Mouse (Mus musculus) frontal cortex, postnatal 25 days (tissue): ENCODE data around the gene Limk1.

ENCODE experiments used
- DNase-seq, 2 experiments: peaks; one replicate each; pipeline ENCODE4 v3.0.0; 2022; ENCODE audit warnings: low spot score in 2 of 2

The Limk1 gene

DNA sequence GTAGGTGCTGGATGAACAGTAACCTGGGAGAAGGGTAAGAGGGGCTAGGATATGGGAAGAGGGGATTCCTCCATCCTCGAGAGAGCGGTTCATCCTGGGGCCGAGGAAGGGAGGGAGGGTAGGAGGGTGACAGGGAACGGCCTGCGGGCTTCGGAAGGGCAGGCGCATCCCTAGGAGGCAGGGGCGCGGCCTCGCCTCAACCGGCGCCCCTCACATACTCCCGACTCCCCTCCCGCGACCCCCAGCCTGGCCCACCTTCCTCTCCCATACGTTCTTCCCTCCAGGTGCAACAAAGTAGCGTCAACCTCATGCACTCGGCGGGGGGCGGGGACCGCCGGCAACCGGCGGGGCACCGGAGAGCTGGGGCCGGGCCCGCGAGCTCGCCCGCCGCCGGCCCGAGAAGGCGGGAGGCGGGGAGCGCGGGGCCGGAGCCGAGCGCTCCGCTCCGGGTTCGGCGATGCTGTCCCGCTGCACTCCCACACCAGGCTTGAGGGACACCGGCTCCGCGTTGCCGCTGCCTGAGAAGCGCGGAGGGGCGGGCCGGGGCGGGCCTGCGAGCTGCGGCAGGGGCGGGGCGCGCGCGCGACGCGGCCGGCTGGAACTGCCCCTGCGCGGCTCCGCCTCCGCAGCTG, at the start of gene Limk1:
TSS of gene Limk1 (minus strand) at position 513 of the 632 bp plus-strand sequence.
- DNase-seq = no peak

- no peak for DNase-seq
Measured at GRCm38 (mm10) chr5:134734920-134735319, 46.5 kb upstream of the Limk1 start.

GRCm38 (mm10) chr5:134734072-134734471, 45.7 kb upstream of the Limk1 start:
- no peak for DNase-seq

GRCm38 (mm10) chr5:134733241-134733640, 44.8 kb upstream of the Limk1 start:
- no peak for DNase-seq

GRCm38 (mm10) chr5:134729124-134729523, 40.7 kb upstream of the Limk1 start:
- DNase-seq = no peak

GRCm38 (mm10) chr5:134728535-134728934, 40.1 kb upstream of the Limk1 start:
- DNase-seq = no peak

DNA sequence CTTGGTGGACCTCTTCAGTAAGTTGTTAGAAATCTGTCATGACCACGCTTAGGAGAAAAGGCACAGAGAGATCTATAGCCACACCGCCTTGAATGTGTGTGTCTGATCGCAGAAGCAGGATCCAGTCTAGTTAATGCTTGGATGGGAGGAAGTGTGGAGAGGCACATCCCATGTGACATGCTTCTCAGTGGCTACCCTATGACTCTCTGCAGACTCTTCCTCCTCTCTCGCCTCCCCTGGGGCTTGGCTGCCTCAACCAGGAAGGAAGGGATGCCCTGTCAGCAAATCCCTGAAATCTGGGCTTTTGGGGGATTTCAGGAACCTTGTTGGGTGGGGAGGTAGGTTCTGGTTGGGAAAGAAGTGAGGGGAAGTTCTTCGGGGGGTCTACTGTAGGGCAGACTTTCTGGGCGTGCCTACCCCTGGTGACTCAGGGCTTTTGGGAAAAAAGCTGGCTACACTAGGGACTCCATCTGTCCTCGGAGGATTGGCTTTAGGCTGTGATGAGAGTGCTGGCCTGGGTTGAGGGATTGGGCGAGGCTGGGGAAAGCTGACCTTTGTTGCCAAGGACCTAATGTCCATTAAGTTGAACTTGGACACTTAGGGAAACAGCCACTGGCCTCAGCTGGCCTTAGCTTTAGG, 38.7 kb upstream of the Limk1 start:
- no peak for DNase-seq

GRCm38 (mm10) chr5:134725299-134725698, 36.9 kb upstream of the Limk1 start:
- no peak for DNase-seq

DNA sequence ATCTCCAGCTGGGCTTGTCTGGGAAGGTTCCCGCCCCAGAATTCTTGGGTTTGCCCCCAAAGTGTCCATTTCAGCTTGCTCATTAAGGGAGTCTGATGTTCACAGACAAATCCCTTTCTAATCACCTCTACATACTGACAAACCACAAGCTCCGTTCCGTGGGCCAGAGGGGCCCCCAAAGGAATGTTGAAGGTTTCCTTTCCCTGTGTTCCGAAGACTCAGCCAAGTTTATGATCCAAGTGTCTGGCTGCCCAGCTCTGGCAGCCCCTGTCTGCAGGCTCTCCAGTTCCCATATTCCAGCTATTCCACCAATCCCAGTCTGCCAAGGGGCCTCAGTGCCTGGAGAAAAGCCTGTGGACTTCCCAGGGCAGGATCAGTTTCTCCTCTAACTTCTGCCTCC, 31.7 kb upstream of the Limk1 start:
- DNase-seq = no peak

GRCm38 (mm10) chr5:134711076-134711475, 22.7 kb upstream of the Limk1 start:
- no peak for DNase-seq

DNA sequence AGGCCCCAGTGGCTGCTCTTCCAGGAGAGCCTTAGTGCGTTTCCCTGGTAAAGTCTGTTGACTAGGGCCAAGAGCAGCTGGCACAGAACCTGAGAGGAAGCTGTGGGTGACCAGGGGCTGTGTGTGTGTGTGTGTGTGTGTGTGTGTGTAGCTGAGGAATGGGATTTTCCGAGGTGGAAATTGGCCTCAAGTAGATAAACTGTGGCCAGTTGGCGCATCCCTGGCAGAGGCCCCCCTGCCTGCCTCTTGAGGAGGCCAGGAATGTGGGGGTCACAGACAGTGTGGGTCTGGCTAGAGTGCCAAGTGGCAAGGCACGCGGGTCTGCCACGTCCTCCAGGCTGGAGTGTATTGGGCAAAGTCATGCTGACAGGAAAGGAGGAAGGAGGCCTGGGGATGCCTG, 20.9 kb upstream of the Limk1 start:
- no peak for DNase-seq

DNA sequence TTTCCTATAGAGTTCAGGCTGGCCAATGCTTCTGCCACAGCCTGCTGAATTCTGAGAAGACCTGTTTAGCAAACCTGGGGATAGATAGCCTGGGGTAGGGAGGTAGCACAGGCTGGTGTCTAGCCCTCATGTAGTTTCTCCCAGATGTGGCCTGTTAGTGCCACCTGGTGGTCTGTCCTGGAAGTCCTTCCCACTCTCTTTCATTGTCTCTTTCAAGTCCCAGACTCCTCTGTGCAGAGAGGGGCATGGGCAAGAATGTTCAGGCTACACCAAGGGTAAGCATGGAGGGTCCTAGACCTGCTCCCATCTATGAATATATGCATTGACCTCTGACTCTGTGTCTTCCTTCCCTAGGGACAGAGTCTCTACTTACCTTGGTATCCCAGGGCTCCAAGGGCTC, 15.8 kb upstream of the Limk1 start:
- DNase-seq = peak; percentile 67 to 76

GRCm38 (mm10) chr5:134695539-134695938, 7.1 kb upstream of the Limk1 start:
- no peak for DNase-seq

DNA sequence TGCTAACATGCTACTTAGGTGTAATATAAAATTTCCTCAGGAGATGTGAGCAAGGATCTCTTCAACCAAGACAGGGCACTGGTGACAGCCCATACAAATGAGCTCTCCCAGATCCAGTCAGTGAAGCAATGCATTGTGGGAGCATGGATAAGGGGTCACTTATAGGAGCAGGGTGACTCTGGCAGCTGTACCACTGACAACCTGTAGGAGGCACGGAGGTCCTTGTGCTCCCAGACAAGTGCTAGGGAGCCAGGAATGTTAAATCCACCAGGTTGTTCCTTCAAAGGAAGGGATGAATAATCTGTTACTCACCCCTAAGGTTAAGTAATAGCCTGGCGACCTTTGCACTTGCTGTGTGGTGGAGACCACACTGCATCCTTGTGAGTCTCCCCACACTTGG, 6.7 kb upstream of the Limk1 start:
- no peak for DNase-seq

GRCm38 (mm10) chr5:134692704-134693103, 4.3 kb upstream of the Limk1 start:
- DNase-seq = no peak

DNA sequence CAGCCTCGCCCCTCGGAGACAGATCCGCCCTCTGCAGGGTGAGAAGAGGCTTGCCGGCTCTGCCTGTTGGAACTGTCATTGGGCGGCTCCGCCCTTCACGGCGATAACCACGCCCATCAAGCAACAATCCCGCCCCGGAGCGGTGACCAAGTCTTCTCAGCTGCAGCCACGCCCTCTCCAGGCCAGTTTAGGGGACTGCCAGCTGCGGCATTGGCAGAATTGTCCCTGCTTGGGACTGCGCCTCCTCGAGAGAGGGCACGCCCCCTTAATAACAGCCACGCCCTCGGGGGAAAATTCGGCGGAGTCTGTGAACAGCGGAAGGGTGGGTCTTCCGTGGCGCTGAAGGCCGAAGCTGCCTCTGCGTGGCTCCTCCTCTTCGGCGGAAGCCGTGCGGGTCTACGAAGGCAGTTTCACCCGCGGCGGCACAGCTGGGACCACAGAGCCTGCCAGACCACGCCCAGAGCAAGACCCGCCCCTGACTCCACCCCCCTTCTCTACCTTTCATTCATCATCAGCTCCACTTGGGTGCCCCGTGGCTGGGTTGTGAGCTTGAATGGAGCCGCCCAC, 403 bp upstream of the Limk1 start:
- DNase-seq = peak; percentile 95 to 97

DNA sequence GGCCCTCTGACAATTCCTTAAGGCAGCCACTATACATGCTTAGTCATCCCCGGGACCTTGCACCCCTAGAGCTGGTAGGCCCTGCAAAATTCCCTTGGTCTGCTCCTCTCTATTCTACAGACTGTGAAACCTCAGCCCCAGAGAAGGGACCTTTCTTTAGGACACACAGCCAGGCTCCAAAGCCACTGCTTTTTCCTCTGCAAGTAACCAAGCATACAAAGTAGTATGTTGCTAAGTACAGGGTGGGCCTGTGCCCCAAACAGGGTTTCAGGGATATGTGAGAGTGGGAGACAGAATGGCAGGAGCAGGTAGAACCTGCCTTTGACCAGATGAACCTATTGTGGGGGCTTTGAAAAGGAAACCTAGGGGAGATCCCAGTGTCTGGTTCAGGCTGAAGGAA, 1.2 kb downstream of the Limk1 start:
- no peak for DNase-seq

GRCm38 (mm10) chr5:134686541-134686940, 1.9 kb downstream of the Limk1 start:
- no peak for DNase-seq

GRCm38 (mm10) chr5:134684398-134684797, 4.0 kb downstream of the Limk1 start:
- no peak for DNase-seq

DNA sequence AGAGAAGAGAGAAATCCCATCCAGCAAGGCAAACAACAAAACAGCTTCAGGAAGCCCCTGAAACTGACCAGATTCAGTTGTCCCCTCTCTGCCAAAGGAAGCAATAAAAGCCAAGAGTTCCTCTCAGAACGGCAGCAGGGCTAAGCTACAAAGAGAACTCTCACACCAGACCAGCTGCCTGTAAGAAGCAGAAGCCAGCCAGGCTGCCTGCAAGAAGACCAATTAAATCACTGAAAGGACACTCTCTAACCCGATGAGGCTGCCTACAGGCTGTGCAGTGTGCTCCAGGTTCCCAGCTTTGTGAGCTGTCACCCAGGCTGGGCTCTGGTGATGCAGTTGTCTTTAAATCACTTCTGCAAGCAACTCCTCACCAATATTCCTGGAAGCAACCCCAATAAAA, 4.6 kb downstream of the Limk1 start:
- no peak for DNase-seq

DNA sequence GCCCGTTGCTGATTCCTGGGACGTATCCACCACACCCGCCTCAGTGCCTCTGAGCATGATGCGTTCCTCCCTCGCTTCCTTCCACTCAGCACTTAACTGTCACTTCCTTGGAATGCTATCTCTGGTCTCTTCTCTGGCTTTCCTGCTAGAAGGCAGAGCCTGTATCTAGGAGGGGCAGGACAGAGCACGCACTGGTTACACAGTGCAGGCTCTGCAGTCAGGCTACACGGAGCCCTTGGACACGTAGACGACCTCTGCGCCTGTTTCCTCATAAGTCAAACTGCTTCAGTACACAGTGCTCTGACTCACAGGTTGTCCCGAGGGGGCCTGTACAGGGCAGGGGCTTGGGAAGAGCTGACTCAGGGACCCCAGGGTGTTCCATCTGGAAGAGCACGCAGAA, 8.2 kb downstream of the Limk1 start:
- DNase-seq = no peak

- DNase-seq = no peak
Measured at GRCm38 (mm10) chr5:134678827-134679546, 9.4 kb downstream of the Limk1 start.

DNA sequence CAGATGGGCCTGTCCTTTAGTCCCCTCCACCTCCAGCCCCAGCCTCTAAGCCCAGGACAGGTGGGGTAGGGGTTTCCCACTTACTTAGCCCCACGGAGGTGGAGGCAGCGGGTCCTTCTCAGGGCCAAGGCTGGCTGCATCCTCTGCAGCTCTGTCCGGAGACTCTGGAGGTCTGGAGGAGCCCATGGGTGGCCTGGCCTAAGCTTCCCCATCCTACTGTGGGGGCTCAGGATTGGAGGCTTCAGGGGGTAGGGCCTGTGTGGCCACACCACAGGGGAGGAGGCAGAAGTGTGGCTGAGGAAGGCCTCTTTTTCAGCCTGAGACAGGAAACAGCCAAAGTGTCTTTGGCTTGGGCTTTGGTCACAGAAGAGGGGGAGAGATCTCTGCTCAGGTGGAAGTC, 10.4 kb downstream of the Limk1 start:
- no peak for DNase-seq
